ENCODE assay signal across 13 mouse cellular contexts in genomic region chr7:109115929-109116328, GRCm38 (mm10). TPM values are rescaled to one million over a fixed set of nuclear protein-coding genes. Genes with fewer than 3 reads are reported as not detected.
DNase-seq lines count a peak whose midpoint lies in the region; ATAC-seq and TF ChIP-seq lines count a peak whose summit lies in the region.
"Had no signal": no experiment of that assay in that cellular context is flagged by ENCODE, and none has a peak within 500 bp of the region (broad histone marks: within the 10 kb centered on the region; RNA-seq: fewer than 3 reads in every experiment).

No protein-coding gene starts in this region.

- H3K27ac ChIP-seq in hindbrain, embryonic 10.5 days, result peak overlapping the region; percentile 88
- H3K27ac ChIP-seq in liver, embryonic 13.5 days, result peak overlapping the region; percentile 77
- H3K27ac ChIP-seq in neural tube, embryonic 13.5 days (replicated peaks), result peak overlapping the region; percentile 46; the same call in 1 of the 2 replicates
- no peak overlapping the region for H3K27ac ChIP-seq in kidney, adult 2 months (ENCODE audit: insufficient read depth, low read depth, low read length)
- H3K27ac ChIP-seq: embryonic facial prominence, embryonic 13.5 days had no signal

- intact Hi-C loops in heart, postnatal 10 days (cut with DNase I), result no loop called here

- 63% methylated on average over 4 of the region's 4 CpGs for WGBS in hindbrain, embryonic 10.5 days
- 34% methylated on average over 4 of the region's 4 CpGs for WGBS in liver, embryonic 13.5 days (ENCODE audit: insufficient replicate concordance)
- 49% methylated on average over 4 of the region's 4 CpGs for WGBS in neural tube, embryonic 13.5 days
- WGBS in kidney, adult 2 months, result 57% methylated on average over 4 of the region's 4 CpGs

- no peaks in the 10 kb centered on the region for H3K36me3 ChIP-seq in hindbrain, embryonic 10.5 days
- H3K36me3 ChIP-seq in liver, embryonic 13.5 days, result no peaks in the 10 kb centered on the region
- no peaks in the 10 kb centered on the region for H3K36me3 ChIP-seq in neural tube, embryonic 13.5 days
- H3K36me3 ChIP-seq in kidney, adult 2 months (ENCODE audit: control insufficient read depth, insufficient read depth, low read length), result no peaks in the 10 kb centered on the region
- H3K36me3 ChIP-seq: embryonic facial prominence, embryonic 13.5 days had no signal

- H3K9me3 ChIP-seq in hindbrain, embryonic 10.5 days, result no peaks in the 10 kb centered on the region
- H3K9me3 ChIP-seq in liver, embryonic 13.5 days (replicated peaks), result no peaks in the 10 kb centered on the region
- H3K9me3 ChIP-seq in neural tube, embryonic 13.5 days, result no peaks in the 10 kb centered on the region
- H3K9me3 ChIP-seq: embryonic facial prominence, embryonic 13.5 days had no signal

- no peaks in the 10 kb centered on the region for H3K27me3 ChIP-seq in hindbrain, embryonic 10.5 days (ENCODE audit: insufficient read depth, poor library complexity, severe bottlenecking)
- H3K27me3 ChIP-seq in liver, embryonic 13.5 days, result no peaks in the 10 kb centered on the region
- H3K27me3 ChIP-seq in neural tube, embryonic 13.5 days, result no peaks in the 10 kb centered on the region; the same call in 1 of the 2 replicates
- H3K27me3 ChIP-seq in kidney, adult 2 months (replicated peaks; ENCODE audit: control insufficient read depth, insufficient read depth, low read length), result no peaks in the 10 kb centered on the region
- H3K27me3 ChIP-seq: embryonic facial prominence, embryonic 13.5 days had no signal

- no peak for TF ChIP-seq POLR2A in kidney, adult 2 months (IDR thresholded peaks at IDR 0.05; ENCODE audit: low read depth, low read length)

- 0 out of 2 replicates have a peak overlapping the region, but pooled peaks have one; percentile 18 for H3K4me3 ChIP-seq in hindbrain, embryonic 10.5 days
- no peak overlapping the region for H3K4me3 ChIP-seq in liver, embryonic 13.5 days (replicated peaks)
- H3K4me3 ChIP-seq in neural tube, embryonic 13.5 days, result no peak overlapping the region
- no peak overlapping the region for H3K4me3 ChIP-seq in kidney, adult 2 months (ENCODE audit: insufficient read depth, low read depth, low read length)
- H3K4me3 ChIP-seq: embryonic facial prominence, embryonic 13.5 days had no signal

- H3K4me2 ChIP-seq in liver, embryonic 13.5 days, result peak overlapping the region; percentile 35
- no peak overlapping the region for H3K4me2 ChIP-seq in neural tube, embryonic 13.5 days
- H3K4me2 ChIP-seq: embryonic facial prominence, embryonic 13.5 days had no signal

- no peak for TF ChIP-seq CTCF in kidney, adult 2 months (conservative IDR thresholded peaks at IDR 0.05; ENCODE audit: insufficient read depth, insufficient read length, low read depth, low read length)

- peaks cover 14% of the 10 kb centered on the region for H3K4me1 ChIP-seq in hindbrain, embryonic 10.5 days (replicated peaks)
- peaks cover 62% of the 10 kb centered on the region for H3K4me1 ChIP-seq in liver, embryonic 13.5 days (replicated peaks)
- peaks cover 15% of the 10 kb centered on the region for H3K4me1 ChIP-seq in neural tube, embryonic 13.5 days (replicated peaks)
- no peaks in the 10 kb centered on the region for H3K4me1 ChIP-seq in kidney, adult 2 months (ENCODE audit: control insufficient read depth, insufficient read depth, low read length)
- H3K4me1 ChIP-seq: embryonic facial prominence, embryonic 13.5 days had no signal

- DNase-seq in heart, adult 11 months, result peak; percentile 88
- no peak for DNase-seq in heart, postnatal 10 days
- peak; percentile 12 for DNase-seq in hindbrain, embryonic 10.5 days (ENCODE audit: low spot score)
- DNase-seq in liver, embryonic 13.5 days, result no peak
- DNase-seq in right cerebral cortex, postnatal 25 days, result no peak
- DNase-seq in kidney, adult 2 months, result no peak
- DNase-seq in urinary bladder, postnatal 36 days (ENCODE audit: low spot score in 2 of 2), result no peak
- DNase-seq: kidney, adult 9 months; lung, postnatal 10 days; spleen, adult 18-20 months; thymus, postnatal 14 days had no signal

- H3K9ac ChIP-seq in liver, embryonic 13.5 days, result peak overlapping the region; percentile 47
- H3K9ac ChIP-seq in neural tube, embryonic 13.5 days, result no peak overlapping the region
- H3K9ac ChIP-seq: embryonic facial prominence, embryonic 13.5 days had no signal

- ATAC-seq in liver, embryonic 13.5 days (ENCODE audit: low read depth), result no peak
- peak; percentile 28; the same call in 1 of the 2 replicates for ATAC-seq in neural tube, embryonic 13.5 days (ENCODE audit: low read depth)

RNA-seq across cellular contexts. Expression of gene Ric3, which starts 32.8 kb away (rescaled TPM):
- total RNA-seq in heart, postnatal 10 days (2021), result under 1 TPM; 0.45 to 0.67 TPM
- 17.3 and 17.6 TPM in 2 replicates for polyA plus RNA-seq in hindbrain, embryonic 10.5 days (2016; fragmentation: Nextera tagmentation; extraction: Ambion mirVana)
- 0.64 and 0.73 TPM in 2 replicates for polyA plus RNA-seq in liver, embryonic 13.5 days (2015; fragmentation: Nextera tagmentation; extraction: Ambion mirVana)
- 25.5 and 28.3 TPM in 2 replicates for polyA plus RNA-seq in neural tube, embryonic 13.5 days (2015; fragmentation: Nextera tagmentation; extraction: Ambion mirVana)
- polyA plus RNA-seq in kidney, adult 2 months (2012; rRNA removed), result 0.63 and 0.79 TPM in 2 replicates

RNA-seq across cellular contexts. Expression of gene Lmo1, which starts 59.1 kb away (rescaled TPM):
- 1 to 10 TPM; 2.0 to 2.8 TPM for total RNA-seq in heart, postnatal 10 days (2021)
- polyA plus RNA-seq in hindbrain, embryonic 10.5 days (2016; fragmentation: Nextera tagmentation; extraction: Ambion mirVana), result 26.1 and 37.6 TPM in 2 replicates
- 0.79 and 1.0 TPM in 2 replicates for polyA plus RNA-seq in liver, embryonic 13.5 days (2015; fragmentation: Nextera tagmentation; extraction: Ambion mirVana)
- 23.2 and 27.2 TPM in 2 replicates for polyA plus RNA-seq in neural tube, embryonic 13.5 days (2015; fragmentation: Nextera tagmentation; extraction: Ambion mirVana)
- polyA plus RNA-seq in kidney, adult 2 months (2012; rRNA removed), result 8.5 and 9.6 TPM in 2 replicates

Comparison
In these comparisons a context has a peak if more than half of its experiments do, and no peak if none do; other contexts are left out.
1. DNase-seq: peak in heart, adult 11 months (single experiment) and hindbrain, embryonic 10.5 days (single experiment); none in heart, postnatal 10 days (0 of 2), liver, embryonic 13.5 days (single experiment), right cerebral cortex, postnatal 25 days (single experiment), kidney, adult 2 months (single experiment) and urinary bladder, postnatal 36 days (0 of 2).
2. RNA of gene Ric3, which starts 32.8 kb away (polyA plus RNA-seq): 25.5 to 28.3 TPM in neural tube, embryonic 13.5 days and 17.3 to 17.6 TPM in hindbrain, embryonic 10.5 days; 0.64 to 0.73 TPM in liver, embryonic 13.5 days and 0.63 to 0.79 TPM in kidney, adult 2 months; every median in the first group is over 10 times any median in the second.